Mouse (Mus musculus): ENCODE results near the gene Tiam1. TPM values are rescaled to one million over a fixed set of nuclear protein-coding genes. Genes with fewer than 3 reads are reported as not detected.

The Tiam1 gene
- polyA plus RNA-seq, 1 experiment, result 14.1 TPM

- H3K4me3 ChIP-seq (ENCODE audit: control insufficient read depth, insufficient read depth, low read length), result no peak overlapping the region
- peaks cover 4% of the 10 kb centered on the region for H3K4me1 ChIP-seq (replicated peaks; ENCODE audit: control insufficient read depth, insufficient read depth, low read length)
- H3K36me3 ChIP-seq (ENCODE audit: control insufficient read depth, insufficient read depth, low read length), result no peaks in the 10 kb centered on the region
- H3K27ac ChIP-seq (ENCODE audit: control insufficient read depth, insufficient read depth, low read length), result no peak overlapping the region
- WGBS, result 95% methylated on average over 8 of the region's 8 CpGs
- DNase-seq, result no peak
- H3K27me3 ChIP-seq (ENCODE audit: control insufficient read depth, insufficient read depth, low read length), result no peaks in the 10 kb centered on the region
- TF ChIP-seq POLR2A (IDR thresholded peaks at IDR 0.05; ENCODE audit: control insufficient read depth, extremely low read depth, insufficient read depth, low read length, poor library complexity), result no peak
- TF ChIP-seq CTCF (IDR thresholded peaks at IDR 0.05; ENCODE audit: borderline replicate concordance, control insufficient read depth, extremely low read depth, insufficient read depth, low read length, poor library complexity), result no peak
Measured at GRCm38 (mm10) chr16:89954525-89954924, 189.0 kb downstream of the Tiam1 start.

- TF ChIP-seq POLR2A (IDR thresholded peaks at IDR 0.05; ENCODE audit: control insufficient read depth, extremely low read depth, insufficient read depth, low read length, poor library complexity) (no peak), CTCF (IDR thresholded peaks at IDR 0.05; ENCODE audit: borderline replicate concordance, control insufficient read depth, extremely low read depth, insufficient read depth, low read length, poor library complexity) (no peak)
- Histone ChIP-seq H3K27me3 (ENCODE audit: control insufficient read depth, insufficient read depth, low read length) (no peaks in the 10 kb centered on the region), H3K4me1 (replicated peaks; ENCODE audit: control insufficient read depth, insufficient read depth, low read length) (peaks cover 3% of the 10 kb centered on the region), H3K36me3 (ENCODE audit: control insufficient read depth, insufficient read depth, low read length) (no peaks in the 10 kb centered on the region), H3K4me3 (ENCODE audit: control insufficient read depth, insufficient read depth, low read length) (no peak overlapping the region), H3K27ac (ENCODE audit: control insufficient read depth, insufficient read depth, low read length) (no peak overlapping the region)
- DNase-seq, result no peak
- 100% methylated on average over 1 of the region's 1 CpGs for WGBS
Measured at GRCm38 (mm10) chr16:89954114-89954513, 189.5 kb downstream of the Tiam1 start.

GRCm38 (mm10) chr16:89952821-89953220 lies 190.7 kb downstream of the Tiam1 start:
- H3K27ac ChIP-seq (ENCODE audit: control insufficient read depth, insufficient read depth, low read length), result no peak overlapping the region
- 96% methylated on average over 5 of the region's 5 CpGs for WGBS
- no peaks in the 10 kb centered on the region for H3K36me3 ChIP-seq (ENCODE audit: control insufficient read depth, insufficient read depth, low read length)
- no peak for TF ChIP-seq POLR2A (IDR thresholded peaks at IDR 0.05; ENCODE audit: control insufficient read depth, extremely low read depth, insufficient read depth, low read length, poor library complexity)
- TF ChIP-seq CTCF (IDR thresholded peaks at IDR 0.05; ENCODE audit: borderline replicate concordance, control insufficient read depth, extremely low read depth, insufficient read depth, low read length, poor library complexity), result no peak
- no peak for DNase-seq
- no peak overlapping the region for H3K4me3 ChIP-seq (ENCODE audit: control insufficient read depth, insufficient read depth, low read length)
- no peaks in the 10 kb centered on the region for H3K4me1 ChIP-seq (replicated peaks; ENCODE audit: control insufficient read depth, insufficient read depth, low read length)
- H3K27me3 ChIP-seq (ENCODE audit: control insufficient read depth, insufficient read depth, low read length), result no peaks in the 10 kb centered on the region

GRCm38 (mm10) chr16:89950754-89951153 lies 192.8 kb downstream of the Tiam1 start:
- no peaks in the 10 kb centered on the region for H3K27me3 ChIP-seq (ENCODE audit: control insufficient read depth, insufficient read depth, low read length)
- no peak overlapping the region for H3K27ac ChIP-seq (ENCODE audit: control insufficient read depth, insufficient read depth, low read length)
- H3K36me3 ChIP-seq (ENCODE audit: control insufficient read depth, insufficient read depth, low read length), result no peaks in the 10 kb centered on the region
- no peak overlapping the region for H3K4me3 ChIP-seq (ENCODE audit: control insufficient read depth, insufficient read depth, low read length)
- no peaks in the 10 kb centered on the region for H3K4me1 ChIP-seq (replicated peaks; ENCODE audit: control insufficient read depth, insufficient read depth, low read length)
- 76% methylated on average over 8 of the region's 8 CpGs for WGBS
- no peak for DNase-seq
- no peak for TF ChIP-seq CTCF (IDR thresholded peaks at IDR 0.05; ENCODE audit: borderline replicate concordance, control insufficient read depth, extremely low read depth, insufficient read depth, low read length, poor library complexity)
- TF ChIP-seq POLR2A (IDR thresholded peaks at IDR 0.05; ENCODE audit: control insufficient read depth, extremely low read depth, insufficient read depth, low read length, poor library complexity), result no peak

GRCm38 (mm10) chr16:89950251-89950650 lies 193.3 kb downstream of the Tiam1 start:
- no peaks in the 10 kb centered on the region for H3K36me3 ChIP-seq (ENCODE audit: control insufficient read depth, insufficient read depth, low read length)
- no peak overlapping the region for H3K27ac ChIP-seq (ENCODE audit: control insufficient read depth, insufficient read depth, low read length)
- DNase-seq, result no peak
- H3K4me3 ChIP-seq (ENCODE audit: control insufficient read depth, insufficient read depth, low read length), result no peak overlapping the region
- no peak for TF ChIP-seq CTCF (IDR thresholded peaks at IDR 0.05; ENCODE audit: borderline replicate concordance, control insufficient read depth, extremely low read depth, insufficient read depth, low read length, poor library complexity)
- no peak for TF ChIP-seq POLR2A (IDR thresholded peaks at IDR 0.05; ENCODE audit: control insufficient read depth, extremely low read depth, insufficient read depth, low read length, poor library complexity)
- H3K4me1 ChIP-seq (replicated peaks; ENCODE audit: control insufficient read depth, insufficient read depth, low read length), result no peaks in the 10 kb centered on the region
- no peaks in the 10 kb centered on the region for H3K27me3 ChIP-seq (ENCODE audit: control insufficient read depth, insufficient read depth, low read length)
- 96% methylated on average over 6 of the region's 6 CpGs for WGBS

GRCm38 (mm10) chr16:89948040-89948439 lies 195.5 kb downstream of the Tiam1 start:
- H3K27me3 ChIP-seq (ENCODE audit: control insufficient read depth, insufficient read depth, low read length), result no peaks in the 10 kb centered on the region
- no peaks in the 10 kb centered on the region for H3K4me1 ChIP-seq (replicated peaks; ENCODE audit: control insufficient read depth, insufficient read depth, low read length)
- no peaks in the 10 kb centered on the region for H3K36me3 ChIP-seq (ENCODE audit: control insufficient read depth, insufficient read depth, low read length)
- 100% methylated on average over 1 of the region's 1 CpGs for WGBS
- no peak overlapping the region for H3K27ac ChIP-seq (ENCODE audit: control insufficient read depth, insufficient read depth, low read length)
- DNase-seq, result no peak
- TF ChIP-seq POLR2A (IDR thresholded peaks at IDR 0.05; ENCODE audit: control insufficient read depth, extremely low read depth, insufficient read depth, low read length, poor library complexity) (no peak), CTCF (IDR thresholded peaks at IDR 0.05; ENCODE audit: borderline replicate concordance, control insufficient read depth, extremely low read depth, insufficient read depth, low read length, poor library complexity) (no peak)
- no peak overlapping the region for H3K4me3 ChIP-seq (ENCODE audit: control insufficient read depth, insufficient read depth, low read length)

GRCm38 (mm10) chr16:89946816-89947215 lies 196.8 kb downstream of the Tiam1 start:
- no peak overlapping the region for H3K27ac ChIP-seq (ENCODE audit: control insufficient read depth, insufficient read depth, low read length)
- no peaks in the 10 kb centered on the region for H3K36me3 ChIP-seq (ENCODE audit: control insufficient read depth, insufficient read depth, low read length)
- no peak overlapping the region for H3K4me3 ChIP-seq (ENCODE audit: control insufficient read depth, insufficient read depth, low read length)
- WGBS, result 91% methylated on average over 11 of the region's 11 CpGs
- no peaks in the 10 kb centered on the region for H3K4me1 ChIP-seq (replicated peaks; ENCODE audit: control insufficient read depth, insufficient read depth, low read length)
- no peak for DNase-seq
- no peak for TF ChIP-seq POLR2A (IDR thresholded peaks at IDR 0.05; ENCODE audit: control insufficient read depth, extremely low read depth, insufficient read depth, low read length, poor library complexity)
- TF ChIP-seq CTCF (IDR thresholded peaks at IDR 0.05; ENCODE audit: borderline replicate concordance, control insufficient read depth, extremely low read depth, insufficient read depth, low read length, poor library complexity), result no peak
- H3K27me3 ChIP-seq (ENCODE audit: control insufficient read depth, insufficient read depth, low read length), result no peaks in the 10 kb centered on the region
